Mouse (Mus musculus): ENCODE results near the gene Flvcr2. TPM values are rescaled to one million over a fixed set of nuclear protein-coding genes. Genes with fewer than 3 reads are reported as not detected.
A peak's percentile ranks its signal among the peaks of the same experiment; 100 is the strongest.
"Not testable (repeated sequence)": the region's sequence is repeated elsewhere in the genome, so short reads cannot be mapped to it uniquely, and the experiment has no call there.

The Flvcr2 gene
- polyA plus RNA-seq (2015; fragmentation: Nextera tagmentation; extraction: Ambion mirVana), result 6.5 and 8.3 TPM in 2 replicates

DNA sequence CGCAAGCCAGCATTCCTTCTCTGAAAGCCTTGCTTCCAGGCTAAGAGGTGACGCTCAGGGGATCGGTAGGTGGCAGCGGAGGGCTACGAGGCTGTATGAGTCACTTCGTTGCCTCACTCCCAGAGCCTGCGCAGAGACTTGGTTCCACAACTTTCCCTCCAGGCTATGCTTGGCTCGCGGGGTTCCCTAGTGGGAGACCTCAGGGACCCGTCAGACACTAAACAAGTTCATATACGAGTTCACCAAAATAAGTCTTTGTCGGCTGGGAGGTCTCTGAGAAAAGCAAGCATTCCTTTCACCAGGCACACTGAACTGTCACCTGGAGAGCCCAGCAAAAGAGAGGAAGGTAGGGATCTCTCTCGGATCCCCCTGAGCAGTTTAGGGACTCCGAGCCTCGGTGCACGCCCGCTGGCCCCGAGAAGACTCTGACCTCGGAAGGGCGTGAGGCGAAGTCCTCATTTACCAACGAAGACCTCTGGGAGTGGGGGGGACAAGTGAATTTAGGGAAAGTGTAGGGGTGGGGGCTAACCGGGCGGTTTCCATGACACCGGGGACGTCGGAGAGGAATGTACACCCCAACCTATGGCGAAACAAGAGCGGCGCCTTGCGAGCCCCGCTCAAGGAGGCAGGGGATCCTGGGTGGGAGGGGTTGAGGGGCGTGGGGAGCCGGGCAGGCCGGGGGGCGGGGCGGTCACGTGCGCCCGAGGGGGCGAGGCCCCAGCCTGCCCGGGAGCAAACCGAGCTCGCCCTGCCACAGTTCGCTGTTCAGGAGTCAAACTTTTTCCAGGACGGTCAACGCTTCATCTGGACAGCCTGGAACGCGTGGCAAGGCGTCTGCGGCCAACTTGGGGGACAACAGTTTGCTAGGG, at the start of gene Flvcr2:
Gene Flvcr2 (plus strand): TSS at position 713 of the 869 bp plus-strand sequence.
- under 1% methylated on average over 45 of the region's 51 CpGs for WGBS
- Histone ChIP-seq H3K36me3 (ENCODE audit: control insufficient read depth, insufficient read depth, low read length) (no peaks in the 10 kb centered on the region), H3K27me3 (ENCODE audit: control insufficient read depth, insufficient read depth, low read depth, low read length) (peaks cover 5% of the 10 kb centered on the region; the same call in 1 of the 2 replicates), H3K4me1 (replicated peaks; ENCODE audit: control insufficient read depth, insufficient read depth, low read length) (peaks cover 9% of the 10 kb centered on the region), H3K4me2 (ENCODE audit: low read depth, low read length) (peak within 1 kb of the TSS; percentile 84), H3K9ac (ENCODE audit: low read length) (peak within 1 kb of the TSS; percentile 65), H3K9me3 (ENCODE audit: control insufficient read depth, low read length) (no peaks in the 10 kb centered on the region), H3K27ac (ENCODE audit: low read length) (peak within 1 kb of the TSS; percentile 65), H3K4me3 (ENCODE audit: low read length) (peak within 1 kb of the TSS; percentile 54)
- ATAC-seq (ENCODE audit: low read depth), result peak; percentile 96

DNA sequence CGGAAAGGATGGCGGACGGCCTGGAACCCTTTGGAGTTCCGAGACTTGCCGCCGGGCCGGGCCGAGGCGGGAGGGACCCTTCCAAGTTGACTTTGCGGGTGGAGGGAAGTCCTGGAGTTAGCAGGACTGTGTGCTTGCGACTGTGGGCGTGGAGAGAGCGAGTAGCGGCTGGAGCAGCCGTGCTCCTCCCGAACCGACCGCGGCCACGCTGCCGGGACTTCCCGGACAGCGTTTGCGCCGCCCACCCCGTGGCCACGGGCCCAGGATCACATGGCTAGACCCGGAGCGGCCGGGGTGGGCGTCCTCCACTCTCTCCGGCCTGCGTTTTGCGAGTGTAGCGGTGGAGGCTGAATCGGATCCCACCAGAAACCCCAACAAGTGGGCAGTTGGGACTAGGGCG, 48.2 kb upstream of the Flvcr2 start:
- H3K9me3 ChIP-seq (ENCODE audit: control insufficient read depth, low read length); H3K36me3 ChIP-seq (ENCODE audit: control insufficient read depth, insufficient read depth, low read length); H3K27me3 ChIP-seq (ENCODE audit: control insufficient read depth, insufficient read depth, low read depth, low read length): not testable (repeated sequence)
- Histone ChIP-seq H3K4me3 (ENCODE audit: low read length) (peak overlapping the region; percentile 24), H3K9ac (ENCODE audit: low read length) (peak overlapping the region; percentile 30), H3K4me1 (replicated peaks; ENCODE audit: control insufficient read depth, insufficient read depth, low read length) (peaks cover 11% of the 10 kb centered on the region), H3K27ac (ENCODE audit: low read length) (peak overlapping the region; percentile 21), H3K4me2 (ENCODE audit: low read depth, low read length) (peak overlapping the region; percentile 43)
- 23% methylated on average over 8 of the region's 37 CpGs for WGBS
- peak; percentile 92 for ATAC-seq (ENCODE audit: low read depth)

DNA sequence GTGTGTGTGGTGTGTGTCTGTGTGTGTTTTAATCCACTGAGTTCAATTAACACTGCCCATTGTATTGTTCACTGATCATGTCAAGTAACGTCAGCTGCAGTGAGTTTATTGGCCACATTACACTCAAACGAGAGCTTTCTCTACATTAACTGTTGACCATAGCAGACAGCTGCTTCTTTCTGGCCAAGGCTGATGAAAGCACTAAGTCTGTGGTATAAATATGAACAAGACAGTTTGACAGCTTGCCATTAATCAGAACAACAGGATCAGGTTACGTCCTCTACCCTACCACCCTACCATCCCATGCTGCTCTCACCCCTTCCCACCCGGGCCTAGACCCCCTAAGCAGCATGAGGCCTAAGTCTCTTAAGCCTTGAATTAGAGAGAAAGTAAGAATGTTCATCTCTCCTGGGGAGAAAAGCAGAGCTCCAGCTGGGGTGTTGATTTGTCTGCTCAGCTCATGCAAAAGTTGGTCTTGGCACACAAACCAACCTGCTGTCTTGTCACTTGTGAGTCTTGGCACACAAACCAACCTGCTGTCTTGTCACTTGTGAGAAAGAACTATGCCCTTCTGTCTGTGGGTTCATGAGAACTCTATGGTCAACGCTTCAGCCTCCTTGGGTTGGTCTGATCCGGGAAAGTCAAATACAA, 46.0 kb upstream of the Flvcr2 start:
- H3K9me3 ChIP-seq (ENCODE audit: control insufficient read depth, low read length), result no peaks in the 10 kb centered on the region
- no peaks in the 10 kb centered on the region for H3K27me3 ChIP-seq (ENCODE audit: control insufficient read depth, insufficient read depth, low read depth, low read length)
- WGBS, result 45% methylated on average over 6 of the region's 6 CpGs
- peak overlapping the region; percentile 66 for H3K27ac ChIP-seq (ENCODE audit: low read length)
- H3K9ac ChIP-seq (ENCODE audit: low read length), result no peak overlapping the region
- H3K4me2 ChIP-seq (ENCODE audit: low read depth, low read length), result no peak overlapping the region
- H3K4me3 ChIP-seq (ENCODE audit: low read length), result no peak overlapping the region
- ATAC-seq (ENCODE audit: low read depth), result no peak
- no peaks in the 10 kb centered on the region for H3K36me3 ChIP-seq (ENCODE audit: control insufficient read depth, insufficient read depth, low read length)
- peaks cover 20% of the 10 kb centered on the region for H3K4me1 ChIP-seq (replicated peaks; ENCODE audit: control insufficient read depth, insufficient read depth, low read length)

DNA sequence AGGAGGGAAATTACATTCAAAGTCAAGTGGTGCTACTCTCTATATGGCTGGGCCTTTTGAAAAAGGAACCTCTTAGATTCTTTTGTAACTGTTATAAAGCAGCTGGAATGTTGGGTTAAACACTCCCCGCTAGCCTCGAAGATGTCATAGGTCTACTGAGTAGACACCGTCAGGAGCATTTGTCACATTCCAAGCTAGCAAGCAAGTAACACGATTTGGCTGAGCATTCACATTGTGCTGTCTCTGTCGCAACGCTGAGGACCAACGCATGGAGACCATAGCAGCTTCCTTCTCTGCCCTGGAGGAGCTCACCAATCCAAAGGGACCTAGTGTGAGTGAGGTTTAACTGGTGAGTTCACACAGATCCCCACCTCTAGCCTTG, 45.5 kb upstream of the Flvcr2 start:
- H3K36me3 ChIP-seq (ENCODE audit: control insufficient read depth, insufficient read depth, low read length), result no peaks in the 10 kb centered on the region
- H3K4me2 ChIP-seq (ENCODE audit: low read depth, low read length), result no peak overlapping the region
- no peak overlapping the region for H3K4me3 ChIP-seq (ENCODE audit: low read length)
- H3K27me3 ChIP-seq (ENCODE audit: control insufficient read depth, insufficient read depth, low read depth, low read length), result no peaks in the 10 kb centered on the region
- H3K27ac ChIP-seq (ENCODE audit: low read length), result peak overlapping the region; percentile 66
- WGBS, result 35% methylated on average over 7 of the region's 7 CpGs
- peaks cover 23% of the 10 kb centered on the region for H3K4me1 ChIP-seq (replicated peaks; ENCODE audit: control insufficient read depth, insufficient read depth, low read length)
- no peak overlapping the region for H3K9ac ChIP-seq (ENCODE audit: low read length)
- no peaks in the 10 kb centered on the region for H3K9me3 ChIP-seq (ENCODE audit: control insufficient read depth, low read length)
- ATAC-seq (ENCODE audit: low read depth), result peak; percentile 53

DNA sequence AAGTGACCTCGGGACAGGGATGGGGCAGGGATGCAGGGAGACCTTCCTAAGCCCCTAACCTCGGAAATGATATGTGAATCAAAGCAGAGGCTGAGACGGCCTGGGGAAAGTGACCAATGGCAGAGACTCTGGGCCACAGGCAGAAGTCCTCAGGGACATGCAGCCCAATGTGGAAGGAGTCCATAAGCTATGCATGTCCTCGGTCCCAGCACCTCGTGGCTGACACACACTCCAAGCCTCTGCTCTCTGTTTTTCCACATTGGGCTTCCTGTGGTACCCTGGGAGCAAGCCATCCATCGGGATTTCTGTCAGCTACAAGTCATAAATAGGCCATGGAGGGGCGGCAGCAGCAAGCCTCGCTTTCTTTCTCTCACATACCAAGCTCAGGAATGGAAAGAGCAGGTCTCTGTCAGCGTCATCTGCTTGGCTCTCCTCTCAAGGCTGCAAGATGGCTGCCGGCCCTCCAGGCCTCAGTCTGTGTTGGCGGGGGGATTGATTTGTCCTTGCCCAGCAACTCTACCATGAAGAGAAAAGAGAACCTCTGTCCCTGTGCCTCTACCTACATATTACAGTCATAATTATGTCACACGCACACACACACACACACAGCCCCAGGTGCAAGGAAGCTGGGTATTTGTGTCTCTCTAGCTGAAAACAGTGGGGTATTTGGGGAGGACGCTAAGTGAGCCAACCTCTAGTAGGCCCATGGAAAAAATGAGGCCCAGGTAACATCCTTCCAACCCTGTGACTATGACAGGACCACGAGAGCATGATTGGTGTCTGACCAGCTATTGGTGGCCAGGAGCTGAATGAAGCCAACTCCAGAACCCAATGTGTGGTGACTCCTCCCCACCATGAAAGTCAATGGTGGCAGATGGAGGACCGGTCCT, 43.9 kb upstream of the Flvcr2 start:
- peaks cover 33% of the 10 kb centered on the region for H3K4me1 ChIP-seq (replicated peaks; ENCODE audit: control insufficient read depth, insufficient read depth, low read length)
- H3K36me3 ChIP-seq (ENCODE audit: control insufficient read depth, insufficient read depth, low read length), result no peaks in the 10 kb centered on the region
- H3K4me3 ChIP-seq (ENCODE audit: low read length), result no peak overlapping the region
- ATAC-seq (ENCODE audit: low read depth), result no peak
- no peak overlapping the region for H3K4me2 ChIP-seq (ENCODE audit: low read depth, low read length)
- no peaks in the 10 kb centered on the region for H3K27me3 ChIP-seq (ENCODE audit: control insufficient read depth, insufficient read depth, low read depth, low read length)
- no peak overlapping the region for H3K27ac ChIP-seq (ENCODE audit: low read length)
- H3K9me3 ChIP-seq (ENCODE audit: control insufficient read depth, low read length), result no peaks in the 10 kb centered on the region
- H3K9ac ChIP-seq (ENCODE audit: low read length), result no peak overlapping the region
- WGBS, result 80% methylated on average over 15 of the region's 15 CpGs

DNA sequence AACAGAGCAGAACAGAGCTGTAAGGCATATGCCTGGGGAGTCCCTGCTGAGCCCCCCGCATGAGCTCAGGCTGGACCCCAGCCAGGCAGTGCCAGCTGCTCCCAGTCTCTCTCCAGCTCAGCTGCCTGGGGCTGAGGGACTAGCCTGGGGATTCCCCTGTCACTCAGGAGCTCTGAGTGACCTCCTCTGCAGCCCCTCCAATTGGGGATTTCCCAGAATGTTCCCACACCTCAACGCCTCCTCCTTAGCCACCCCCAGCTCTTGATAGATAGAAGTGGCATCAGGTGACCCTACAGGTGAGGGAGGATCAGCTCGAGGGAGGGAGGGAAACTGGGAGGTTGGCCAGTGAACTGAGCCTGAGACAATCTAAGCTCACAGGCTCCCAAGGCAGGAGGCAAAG, 42.8 kb upstream of the Flvcr2 start:
- no peaks in the 10 kb centered on the region for H3K36me3 ChIP-seq (ENCODE audit: control insufficient read depth, insufficient read depth, low read length)
- no peak for ATAC-seq (ENCODE audit: low read depth)
- H3K9ac ChIP-seq (ENCODE audit: low read length), result no peak overlapping the region
- no peak overlapping the region for H3K4me2 ChIP-seq (ENCODE audit: low read depth, low read length)
- peaks cover 33% of the 10 kb centered on the region for H3K4me1 ChIP-seq (replicated peaks; ENCODE audit: control insufficient read depth, insufficient read depth, low read length)
- H3K4me3 ChIP-seq (ENCODE audit: low read length), result no peak overlapping the region
- H3K27ac ChIP-seq (ENCODE audit: low read length), result no peak overlapping the region
- 67% methylated on average over 3 of the region's 3 CpGs for WGBS
- H3K27me3 ChIP-seq (ENCODE audit: control insufficient read depth, insufficient read depth, low read depth, low read length), result no peaks in the 10 kb centered on the region
- no peaks in the 10 kb centered on the region for H3K9me3 ChIP-seq (ENCODE audit: control insufficient read depth, low read length)

DNA sequence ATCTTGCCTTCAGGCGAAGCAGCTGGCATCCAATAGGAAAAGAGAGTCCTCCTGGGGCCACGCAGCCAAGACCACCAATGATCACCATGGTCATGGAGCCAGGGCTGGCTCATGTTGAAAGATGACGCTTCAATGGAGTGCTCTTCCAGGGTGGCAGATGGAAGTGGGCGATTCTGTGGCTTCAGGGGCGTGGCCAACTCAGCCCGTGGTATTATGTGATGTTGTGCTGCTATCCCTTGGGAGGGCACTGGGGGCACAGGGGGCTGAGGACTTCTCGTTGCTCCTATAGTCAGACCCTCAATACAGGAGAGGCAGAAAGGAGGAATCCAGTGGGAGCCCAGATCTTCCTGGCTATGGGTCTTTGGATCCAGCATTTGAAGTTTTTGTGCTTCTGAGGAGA, 41.8 kb upstream of the Flvcr2 start:
- Histone ChIP-seq H3K27ac (ENCODE audit: low read length) (peak overlapping the region; percentile 93), H3K4me3 (ENCODE audit: low read length) (no peak overlapping the region), H3K9me3 (ENCODE audit: control insufficient read depth, low read length) (no peaks in the 10 kb centered on the region), H3K36me3 (ENCODE audit: control insufficient read depth, insufficient read depth, low read length) (no peaks in the 10 kb centered on the region), H3K4me2 (ENCODE audit: low read depth, low read length) (no peak overlapping the region), H3K4me1 (replicated peaks; ENCODE audit: control insufficient read depth, insufficient read depth, low read length) (peaks cover 33% of the 10 kb centered on the region), H3K27me3 (ENCODE audit: control insufficient read depth, insufficient read depth, low read depth, low read length) (no peaks in the 10 kb centered on the region), H3K9ac (ENCODE audit: low read length) (no peak overlapping the region)
- 74% methylated on average over 7 of the region's 7 CpGs for whole genome bisulfite sequencing
- no peak for ATAC-seq (ENCODE audit: low read depth)

DNA sequence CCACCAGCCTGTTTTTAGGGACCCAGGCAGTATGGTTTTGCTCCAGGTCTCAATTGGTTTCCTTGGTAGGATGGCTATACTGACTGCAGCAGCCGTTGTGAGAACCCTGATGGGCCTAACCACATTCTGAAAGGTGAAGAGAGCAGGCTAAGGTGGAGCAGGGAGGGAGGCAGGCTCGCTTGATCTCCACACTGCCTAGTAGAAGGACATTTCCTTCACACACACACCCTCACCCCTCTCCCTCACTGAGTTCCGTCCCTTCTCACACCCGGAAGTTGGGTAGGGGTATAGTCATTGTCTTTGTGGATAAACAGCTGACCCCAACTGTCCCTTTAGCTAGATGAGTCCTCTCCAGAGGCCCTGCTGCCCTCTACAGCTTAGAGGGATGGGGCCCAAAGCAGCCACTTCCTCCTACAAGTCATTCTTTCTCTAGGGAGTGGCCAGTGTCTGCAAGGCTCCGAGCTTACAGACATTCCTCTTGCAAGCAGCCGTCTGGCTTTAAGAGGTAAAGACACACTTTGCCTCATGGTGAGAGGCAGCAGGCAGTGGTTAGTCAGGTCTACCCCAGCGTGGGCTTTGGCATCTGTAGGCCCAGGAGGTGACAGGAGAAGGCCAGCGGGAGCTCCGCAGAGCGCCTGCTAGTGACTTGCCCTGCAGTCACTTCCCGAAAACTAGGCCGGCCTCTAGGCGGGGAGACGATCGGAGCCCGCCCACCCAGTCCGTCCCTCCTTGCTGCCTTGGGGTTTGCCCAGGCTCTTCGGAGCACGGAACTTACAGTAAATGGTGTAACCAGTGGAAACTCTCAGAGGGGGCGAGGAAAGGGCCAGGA, 41.1 kb upstream of the Flvcr2 start:
- H3K27ac ChIP-seq (ENCODE audit: low read length), result peak overlapping the region; percentile 93
- 8% methylated on average over 20 of the region's 20 CpGs for WGBS
- peak overlapping the region; percentile 51 for H3K4me3 ChIP-seq (ENCODE audit: low read length)
- peak overlapping the region; percentile 90 for H3K4me2 ChIP-seq (ENCODE audit: low read depth, low read length)
- H3K4me1 ChIP-seq (replicated peaks; ENCODE audit: control insufficient read depth, insufficient read depth, low read length), result peaks cover 31% of the 10 kb centered on the region
- H3K36me3 ChIP-seq (ENCODE audit: control insufficient read depth, insufficient read depth, low read length), result no peaks in the 10 kb centered on the region
- H3K9me3 ChIP-seq (ENCODE audit: control insufficient read depth, low read length), result no peaks in the 10 kb centered on the region
- H3K9ac ChIP-seq (ENCODE audit: low read length), result peak overlapping the region; percentile 78
- ATAC-seq (ENCODE audit: low read depth), result peak; percentile 89
- H3K27me3 ChIP-seq (ENCODE audit: control insufficient read depth, insufficient read depth, low read depth, low read length), result no peaks in the 10 kb centered on the region

All from lung, embryonic 16.5 days (tissue).